In genomic region chr16:27390306-27390705, GRCm38 (mm10) we compare ENCODE assay signal across 10 mouse cellular contexts. TPM values are rescaled to one million over a fixed set of nuclear protein-coding genes. Genes with fewer than 3 reads are reported as not detected.
DNase-seq lines count a peak whose midpoint lies in the region; ATAC-seq and TF ChIP-seq lines count a peak whose summit lies in the region.
"Had no signal": no experiment of that assay in that cellular context is flagged by ENCODE, and none has a peak within 500 bp of the region (broad histone marks: within the 10 kb centered on the region; RNA-seq: fewer than 3 reads in every experiment).

No protein-coding gene starts in this region.

- TF ChIP-seq EP300 in liver, embryonic 14.5 days (IDR thresholded peaks at IDR 0.05; ENCODE audit: low read depth) = no peak

- ATAC-seq in liver, embryonic 14.5 days (ENCODE audit: insufficient read depth) = no peak

- peak overlapping the region; percentile 50; the same call in 1 of the 2 replicates for H3K27ac ChIP-seq in cerebellum, adult 2 months (ENCODE audit: insufficient read depth, low read length)
- peak overlapping the region; percentile 38 for H3K27ac ChIP-seq in spleen, adult 2 months (ENCODE audit: insufficient read depth, low read length)
- H3K27ac ChIP-seq in liver, embryonic 14.5 days = no peak overlapping the region

- DNase-seq in cerebellum, adult 2 months = no peak
- DNase-seq in cerebellum, adult 9-10 months = no peak
- DNase-seq in spleen, adult 2 months (ENCODE audit: low read depth in 1 of 2, low spot score in 2 of 2) = no peak
- DNase-seq in spleen, postnatal 14 days (ENCODE audit: low spot score in 2 of 2) = no peak
- no peak for DNase-seq in liver, embryonic 14.5 days (ENCODE audit: low read depth in 3 of 3, low spot score in 3 of 3)
- DNase-seq in layer of hippocampus, postnatal 25 days (ENCODE audit: extremely low spot score in 1 of 2, low spot score in 1 of 2) = no peak
- no peak for DNase-seq in kidney, postnatal 14 days
- DNase-seq in retina, postnatal 1 day = no peak
- DNase-seq: adrenal gland, postnatal 25 days; gastrocnemius, postnatal 36 days had no signal

- TF ChIP-seq CTCF in cerebellum, adult 2 months (IDR thresholded peaks at IDR 0.05; ENCODE audit: borderline replicate concordance, insufficient read depth, low read depth, low read length) = no peak
- TF ChIP-seq CTCF in spleen, adult 2 months (IDR thresholded peaks at IDR 0.05; ENCODE audit: extremely low read depth, insufficient read depth, insufficient read length, insufficient replicate concordance) = no peak
- TF ChIP-seq CTCF in liver, embryonic 14.5 days (IDR thresholded peaks at IDR 0.05; ENCODE audit: low read depth) = no peak

- peaks cover 2% of the 10 kb centered on the region; the same call in 1 of the 2 replicates for H3K36me3 ChIP-seq in spleen, adult 2 months (ENCODE audit: control insufficient read depth, insufficient read depth, low read length)
- H3K36me3 ChIP-seq in liver, embryonic 14.5 days (replicated peaks; ENCODE audit: control insufficient read depth, insufficient read depth, low read depth) = no peaks in the 10 kb centered on the region

- no peak for TF ChIP-seq POLR2A in cerebellum, adult 2 months (IDR thresholded peaks at IDR 0.05; ENCODE audit: borderline replicate concordance, insufficient read depth, low read length)
- no peak for TF ChIP-seq POLR2A in spleen, adult 2 months (IDR thresholded peaks at IDR 0.05; ENCODE audit: low read depth, low read length)

- peak overlapping the region; percentile 77 for H3K4me2 ChIP-seq in liver, embryonic 14.5 days (ENCODE audit: low read depth)

- H3K4me3 ChIP-seq in cerebellum, adult 2 months (replicated peaks; ENCODE audit: insufficient read depth, low read depth, low read length) = peak overlapping the region; percentile 20
- H3K4me3 ChIP-seq in spleen, adult 2 months (ENCODE audit: extremely low read depth, insufficient read depth, insufficient read length) = no peak overlapping the region; the same call in 1 of the 2 replicates
- H3K4me3 ChIP-seq in liver, embryonic 14.5 days (ENCODE audit: insufficient read depth in 1 of 2, low read depth in 2 of 2, low read length in 2 of 2) = peak overlapping the region in 1 of 2 experiments; percentile 71; a peak in 3 of 4 replicates

- H3K9ac ChIP-seq in liver, embryonic 14.5 days (replicated peaks) = no peak overlapping the region

- no peaks in the 10 kb centered on the region for H3K27me3 ChIP-seq in cerebellum, adult 2 months (ENCODE audit: control insufficient read depth, insufficient read depth, low read length)
- H3K27me3 ChIP-seq in spleen, adult 2 months (ENCODE audit: control insufficient read depth, insufficient read depth, low read length) = no peaks in the 10 kb centered on the region
- H3K27me3 ChIP-seq in liver, embryonic 14.5 days (ENCODE audit: control insufficient read depth, insufficient read depth, low read length) = no peaks in the 10 kb centered on the region

- WGBS in cerebellum, adult 2 months = 82% methylated on average over 4 of the region's 4 CpGs
- WGBS in spleen, adult 2 months = 82% methylated on average over 4 of the region's 4 CpGs
- 76% methylated on average over 4 of the region's 4 CpGs for whole genome bisulfite sequencing in liver, embryonic 14.5 days (ENCODE audit: insufficient replicate concordance)

- H3K9me3 ChIP-seq in liver, embryonic 14.5 days (ENCODE audit: control insufficient read depth, low read length) = no peaks in the 10 kb centered on the region

- H3K4me1 ChIP-seq in cerebellum, adult 2 months (ENCODE audit: control insufficient read depth, insufficient read depth, low read length) = peaks cover 3% of the 10 kb centered on the region
- H3K4me1 ChIP-seq in spleen, adult 2 months (ENCODE audit: control insufficient read depth, insufficient read depth, insufficient read length) = peaks cover 13% of the 10 kb centered on the region
- H3K4me1 ChIP-seq in liver, embryonic 14.5 days (replicated peaks; ENCODE audit: control insufficient read depth in 2 of 2, insufficient read depth in 2 of 2, low read length in 1 of 2) = peaks cover 6 to 19% of the 10 kb centered on the region in 2 experiments; a peak in 3 of 4 replicates

RNA-seq across cellular contexts. Expression of gene Ccdc50, which starts 1.6 kb away (rescaled TPM):
- polyA plus RNA-seq in cerebellum, adult 2 months (2012; rRNA removed) = 28.7 and 31.3 TPM in 2 replicates
- polyA plus RNA-seq in spleen, adult 2 months (2012; rRNA removed) = 15.1 and 16.2 TPM in 2 replicates
- polyA plus RNA-seq in liver, embryonic 14.5 days (2012; rRNA removed) = 6.1 and 8.5 TPM in 2 replicates
- 15.9 and 16.7 TPM in 2 replicates for polyA plus RNA-seq in liver, embryonic 14.5 days (2014; fragmentation: Nextera tagmentation; extraction: Ambion mirVana)
- total RNA-seq in layer of hippocampus, postnatal 25 days (2021) = 10 to 100 TPM; 48.2 to 51.8 TPM

RNA-seq across cellular contexts. Expression of gene Uts2b, which starts 20.3 kb away (rescaled TPM):
- polyA plus RNA-seq in cerebellum, adult 2 months (2012; rRNA removed) = 1.9 and 2.0 TPM in 2 replicates
- not detected in 2 replicates for polyA plus RNA-seq in spleen, adult 2 months (2012; rRNA removed)
- not detected in 2 replicates for polyA plus RNA-seq in liver, embryonic 14.5 days (2012; rRNA removed)
- not detected in 2 replicates for polyA plus RNA-seq in liver, embryonic 14.5 days (2014; fragmentation: Nextera tagmentation; extraction: Ambion mirVana)
- total RNA-seq in layer of hippocampus, postnatal 25 days (2021) = not detected
- total RNA-seq: adrenal gland, postnatal 25 days; gastrocnemius, postnatal 36 days had no signal
